Mouse (Mus musculus): ENCODE measurements around the gene Ccnjl. TPM values are rescaled to one million over a fixed set of nuclear protein-coding genes. Genes with fewer than 3 reads are reported as not detected.

The Ccnjl gene
- polyA plus RNA-seq (2015; fragmentation: Illumina TruSeq; extraction: RNeasy Lipid Tissue Mini Kit (QIAGEN cat#74804); ENCODE audit: insufficient read depth, low replicate concordance): 0.75 TPM

GRCm38 (mm10) chr11:43528683-43529499 is at the start of gene Ccnjl:
TSS of gene Ccnjl (plus strand) at chr11:43528784.

GRCm38 (mm10) chr11:43586324-43587090 is 57.9 kb downstream of the Ccnjl start, which contains the start of gene 4933415A04Rik:
TSS of gene 4933415A04Rik (plus strand) at chr11:43587040.

DNA sequence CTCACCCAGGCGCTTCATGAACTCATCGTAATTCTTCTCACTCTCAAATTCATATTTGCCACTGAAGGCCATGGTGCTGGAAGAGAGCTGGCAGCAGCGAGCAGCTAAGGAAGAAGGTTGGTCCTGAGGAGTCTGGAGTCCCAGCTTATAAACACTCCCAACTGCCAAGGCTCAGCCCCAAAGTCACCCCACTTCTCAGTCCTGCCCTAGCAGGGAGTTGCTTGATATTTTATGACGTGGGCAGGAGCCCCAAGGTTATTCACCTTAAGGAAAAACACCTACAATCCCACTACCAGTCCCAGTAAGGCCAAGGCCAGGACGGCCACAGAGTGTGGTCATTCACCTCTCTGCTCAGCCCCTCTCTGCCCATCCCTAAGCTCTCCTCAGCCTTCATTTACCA is 72.9 kb downstream of the Ccnjl start, which contains the start of gene Fabp6:
Gene Fabp6, minus strand, starts transcription at position 101 of the 400 bp plus-strand sequence.

Other genes starting within 250 kb of the Ccnjl start
- gene Pttg1, start 102.5 kb upstream of the Ccnjl start, polyA plus RNA-seq (2015; fragmentation: Illumina TruSeq; extraction: RNeasy Lipid Tissue Mini Kit (QIAGEN cat#74804); ENCODE audit: insufficient read depth, low replicate concordance): 99.9 TPM
- 81.1 TPM for gene Slu7, start 95.0 kb upstream of the Ccnjl start, polyA plus RNA-seq (2015; fragmentation: Illumina TruSeq; extraction: RNeasy Lipid Tissue Mini Kit (QIAGEN cat#74804); ENCODE audit: insufficient read depth, low replicate concordance)
- 1.1 TPM for gene C1qtnf2, start 54.5 kb upstream of the Ccnjl start, polyA plus RNA-seq (2015; fragmentation: Illumina TruSeq; extraction: RNeasy Lipid Tissue Mini Kit (QIAGEN cat#74804); ENCODE audit: insufficient read depth, low replicate concordance)
- 0.19 TPM for gene 4933415A04Rik, start 58.3 kb downstream of the Ccnjl start, polyA plus RNA-seq (2015; fragmentation: Illumina TruSeq; extraction: RNeasy Lipid Tissue Mini Kit (QIAGEN cat#74804); ENCODE audit: insufficient read depth, low replicate concordance)
- not detected for gene Fabp6, start 72.8 kb downstream of the Ccnjl start, polyA plus RNA-seq (2015; fragmentation: Illumina TruSeq; extraction: RNeasy Lipid Tissue Mini Kit (QIAGEN cat#74804); ENCODE audit: insufficient read depth, low replicate concordance)
- 62.0 TPM for gene Pwwp2a, start 153.2 kb downstream of the Ccnjl start, polyA plus RNA-seq (2015; fragmentation: Illumina TruSeq; extraction: RNeasy Lipid Tissue Mini Kit (QIAGEN cat#74804); ENCODE audit: insufficient read depth, low replicate concordance)
- 50.1 TPM for gene Ttc1, start 219.2 kb downstream of the Ccnjl start, polyA plus RNA-seq (2015; fragmentation: Illumina TruSeq; extraction: RNeasy Lipid Tissue Mini Kit (QIAGEN cat#74804); ENCODE audit: insufficient read depth, low replicate concordance)